Mouse (Mus musculus): ENCODE data around the gene Caln1.

- TF ChIP-seq POLR2A (IDR thresholded peaks at IDR 0.05; ENCODE audit: insufficient read depth, low read depth, low read length) (no peak), CTCF (IDR thresholded peaks at IDR 0.05; ENCODE audit: insufficient read depth, low read depth, low read length) (no peak)
Observed at GRCm38 (mm10) chr5:130891735-130892134, 522.5 kb downstream of the Caln1 start.

Measured in olfactory bulb, adult 2 months (tissue).